In genomic region chr10:98695371-98695725, GRCm38 (mm10) we compare ENCODE assay signal across 24 mouse cellular contexts.
"Had no signal": no experiment of that assay in that cellular context is flagged by ENCODE, and none has a peak within 500 bp of the region (broad histone marks: within the 10 kb centered on the region; RNA-seq: fewer than 3 reads in every experiment).

No protein-coding gene starts in this region.

- H3K9me3 ChIP-seq: heart, embryonic 10.5 days; heart, embryonic 12.5 days; hindbrain, embryonic 10.5 days; hindbrain, embryonic 12.5 days; limb, embryonic 13.5 days; limb, embryonic 15.5 days; liver, embryonic 12.5 days had no signal

- DNase-seq: gastrocnemius, postnatal 10 days; gastrocnemius, postnatal 25 days; heart, adult 18-20 months; heart, postnatal 10 days; heart, postnatal 4 days; kidney, adult 18-20 months; kidney, adult 8-10 months; kidney, postnatal 10 days; kidney, postnatal 25 days; kidney, postnatal 4 days; left cerebral cortex, postnatal 4 days had no signal

- H3K4me1 ChIP-seq: hindbrain, embryonic 10.5 days; hindbrain, embryonic 12.5 days; limb, embryonic 13.5 days; limb, embryonic 15.5 days; liver, embryonic 12.5 days had no signal

- H3K9ac ChIP-seq: heart, embryonic 12.5 days; hindbrain, embryonic 12.5 days; hindbrain, embryonic 14.5 days; limb, embryonic 13.5 days; limb, embryonic 15.5 days; liver, embryonic 12.5 days; liver, embryonic 14.5 days had no signal

- ATAC-seq: hindbrain, embryonic 16.5 days; inflammation-experienced regulatory T-cells, adult 6 months; liver, embryonic 12.5 days had no signal

- H3K4me3 ChIP-seq: heart, embryonic 10.5 days; heart, embryonic 12.5 days; hindbrain, embryonic 10.5 days; hindbrain, embryonic 12.5 days; layer of hippocampus, adult 2 months; left cerebral cortex, adult 2 months; limb, embryonic 13.5 days; limb, embryonic 15.5 days; liver, embryonic 12.5 days had no signal

- H3K27me3 ChIP-seq: heart, embryonic 12.5 days; hindbrain, embryonic 12.5 days; limb, embryonic 13.5 days; limb, embryonic 15.5 days; liver, embryonic 12.5 days had no signal

- H3K27ac ChIP-seq: heart, embryonic 10.5 days; hindbrain, embryonic 10.5 days; hindbrain, embryonic 12.5 days; hindbrain, embryonic 14.5 days; layer of hippocampus, adult 2 months; left cerebral cortex, adult 2 months; limb, embryonic 13.5 days; limb, embryonic 15.5 days; liver, embryonic 12.5 days; liver, embryonic 14.5 days had no signal

- H3K36me3 ChIP-seq: heart, embryonic 10.5 days; heart, embryonic 12.5 days; hindbrain, embryonic 10.5 days; hindbrain, embryonic 12.5 days; limb, embryonic 13.5 days; limb, embryonic 15.5 days; liver, embryonic 12.5 days had no signal

- H3K4me2 ChIP-seq: heart, embryonic 12.5 days; hindbrain, embryonic 12.5 days; hindbrain, embryonic 14.5 days; limb, embryonic 13.5 days; limb, embryonic 15.5 days; liver, embryonic 12.5 days had no signal
